Mouse (Mus musculus) heart, postnatal 0 days (tissue): ENCODE data around the gene 1700113H08Rik.

ENCODE experiments used
- CTCF ChIP-seq: IDR thresholded peaks from 2 replicates; pipeline ENCODE4 v1.5.1; 2016; ENCODE audit warnings: antibody characterized with exemption, control low read depth, low read depth
- EP300 ChIP-seq: IDR thresholded peaks from 2 replicates; pipeline ENCODE4 v1.6.1; 2016; ENCODE audit warnings: antibody characterized with exemption, low read depth

DNA sequence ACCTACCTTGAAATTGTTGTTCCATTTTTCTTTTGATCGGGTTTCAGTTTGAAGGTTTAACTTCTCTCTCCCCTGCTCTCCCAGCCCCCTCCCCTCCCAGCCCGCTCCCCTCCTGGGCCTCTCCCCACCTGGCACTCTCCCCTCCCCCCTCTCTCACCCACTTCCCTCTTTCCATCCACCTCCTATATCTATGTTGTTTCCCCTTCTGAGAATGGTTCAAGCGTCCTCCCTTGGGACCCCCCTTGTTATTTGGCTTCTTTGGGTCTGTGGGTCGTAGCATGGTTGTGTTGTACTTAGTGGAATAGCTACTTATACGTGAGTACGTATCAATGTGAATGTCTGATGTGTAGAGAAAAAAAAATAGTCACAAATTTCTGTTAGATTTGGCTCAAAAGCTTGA is 40.9 kb downstream of the 1700113H08Rik start:
- TF ChIP-seq CTCF (no peak), EP300 (no peak)
